Mouse (Mus musculus) adrenal gland, postnatal 25 days (tissue): ENCODE results near the gene Trio. TPM values are rescaled to one million over a fixed set of nuclear protein-coding genes. Genes with fewer than 3 reads are reported as not detected.

Experiments used
- DNase-seq: peaks from one replicate; pipeline ENCODE4 v3.0.0; 2021; ENCODE audit warnings: mixed read lengths
- total RNA-seq: library from RNA; stranded (reverse); gene quantifications from 2 replicates; pipeline ENCODE4 v1.2.3, GENCODE M21; 2021

Gene Trio
- total RNA-seq, 1 experiment from 2014 or later = 85.2 TPM

- no peak for DNase-seq
Measured at GRCm38 (mm10) chr15:27715331-27715730, 310.3 kb downstream of the Trio start.

- no peak for DNase-seq
Measured at GRCm38 (mm10) chr15:27710698-27711097, 314.9 kb downstream of the Trio start.

DNA sequence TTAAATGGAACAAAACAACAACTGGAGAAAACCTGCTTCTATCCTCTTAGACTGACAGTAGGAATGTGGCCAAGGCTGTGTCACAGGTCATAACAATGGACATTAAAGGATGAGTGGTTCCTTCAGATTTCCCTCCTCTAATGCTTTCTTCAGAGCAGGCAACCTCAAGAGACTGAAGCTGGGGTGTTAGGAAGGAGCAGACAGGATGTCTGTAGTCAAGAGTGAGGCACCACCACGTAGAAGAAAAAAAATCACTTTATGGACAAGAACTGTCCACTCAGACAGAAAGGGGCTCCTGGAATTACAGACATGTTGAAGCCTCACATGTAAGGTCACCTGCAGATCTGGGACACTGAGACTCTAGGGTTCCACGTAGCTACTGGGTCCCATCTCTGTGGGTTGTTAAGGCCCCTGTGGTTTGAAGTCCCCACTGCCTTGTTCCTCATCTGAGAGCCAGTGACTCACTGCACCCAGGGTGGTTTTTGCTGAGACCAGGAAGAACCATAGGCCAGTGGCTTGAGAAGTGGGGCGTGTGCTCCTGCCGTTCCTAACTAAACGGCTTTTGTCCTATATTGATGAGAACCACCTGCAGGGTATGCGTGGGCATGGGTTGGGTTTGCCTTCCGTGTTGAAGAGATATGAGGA lies 316.6 kb downstream of the Trio start:
- DNase-seq = no peak

DNA sequence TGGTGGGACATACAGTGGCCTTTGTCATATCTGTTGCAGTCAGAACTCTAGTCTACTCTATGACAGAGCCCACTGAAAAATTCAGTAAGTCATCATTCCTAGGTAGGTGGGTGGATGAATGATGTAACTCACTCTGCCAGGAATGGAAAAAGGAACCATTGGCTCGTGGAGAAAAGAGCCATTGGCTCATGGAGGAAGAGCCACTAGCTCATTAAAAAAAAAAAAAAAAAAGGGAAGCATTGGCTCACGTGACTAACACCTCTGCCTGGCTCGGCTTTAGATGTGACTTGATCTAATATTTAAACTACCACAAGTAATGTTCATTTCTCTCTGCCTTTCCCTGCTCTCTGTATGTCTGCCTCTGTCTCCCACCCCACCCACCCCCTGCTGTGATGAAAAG lies 317.1 kb downstream of the Trio start:
- no peak for DNase-seq

DNA sequence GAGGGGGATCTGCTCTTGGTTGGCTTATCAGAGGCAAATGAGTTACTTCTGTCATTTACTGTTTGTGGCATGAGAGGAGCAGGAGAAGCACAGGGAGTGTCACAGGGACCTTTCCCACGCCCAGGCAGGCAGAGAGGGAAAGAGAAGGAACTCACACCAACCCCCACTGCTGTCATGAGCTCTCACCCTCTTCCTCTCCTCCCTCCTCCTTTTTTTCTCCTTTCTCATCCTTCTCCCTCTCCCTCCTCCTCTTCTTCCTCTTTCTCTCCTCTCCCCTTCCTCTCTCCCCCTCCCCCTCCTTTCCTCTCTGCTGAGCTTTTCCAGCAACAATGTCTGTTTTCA lies 322.7 kb downstream of the Trio start:
- DNase-seq = no peak

DNA sequence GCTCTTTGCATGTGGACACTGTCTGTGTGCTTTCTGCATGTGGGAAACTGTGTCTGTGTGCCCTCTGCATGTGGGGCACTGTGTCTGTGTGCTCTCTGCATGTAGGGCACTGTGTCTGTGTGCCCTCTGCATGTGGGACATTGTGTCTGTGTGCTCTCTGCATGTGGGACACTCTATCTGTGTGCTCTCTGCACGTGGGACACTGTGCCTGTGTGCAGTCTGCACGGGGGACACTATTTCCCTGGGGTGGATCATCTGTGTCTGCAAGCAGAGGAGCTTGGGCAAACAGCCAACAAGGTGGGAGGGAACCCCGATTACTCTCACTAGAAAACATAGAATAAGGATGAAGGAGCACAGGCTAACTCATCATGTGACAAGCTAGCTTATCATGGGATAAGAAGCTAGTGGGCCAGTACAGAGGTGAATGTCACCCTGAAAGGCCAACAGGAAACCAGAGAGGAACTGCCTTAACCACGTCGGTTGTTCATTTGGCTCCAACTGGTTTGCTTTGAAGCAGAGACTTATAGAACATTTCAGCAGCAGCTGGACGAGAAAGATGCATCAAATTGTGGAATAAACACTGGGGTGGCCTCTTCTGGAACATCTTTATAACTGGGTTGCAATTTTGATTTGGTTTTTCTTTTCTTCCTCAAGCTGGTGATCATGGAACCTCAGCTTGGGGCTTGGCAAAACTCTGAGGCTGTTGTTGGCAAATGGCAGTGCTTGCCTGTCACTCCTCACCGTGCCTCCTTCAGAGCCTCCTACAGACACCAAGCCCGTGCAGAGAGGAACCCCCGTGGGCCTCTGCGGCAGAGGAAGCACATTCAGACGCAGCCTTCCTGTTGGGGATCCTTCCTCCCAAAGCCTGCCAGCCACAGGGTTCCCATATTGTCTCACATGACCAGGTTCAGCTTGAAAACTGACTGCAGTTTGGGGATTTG lies 323.3 kb downstream of the Trio start:
- no peak for DNase-seq

- DNase-seq = no peak
Measured at GRCm38 (mm10) chr15:27697632-27698031, 328.0 kb downstream of the Trio start.

DNA sequence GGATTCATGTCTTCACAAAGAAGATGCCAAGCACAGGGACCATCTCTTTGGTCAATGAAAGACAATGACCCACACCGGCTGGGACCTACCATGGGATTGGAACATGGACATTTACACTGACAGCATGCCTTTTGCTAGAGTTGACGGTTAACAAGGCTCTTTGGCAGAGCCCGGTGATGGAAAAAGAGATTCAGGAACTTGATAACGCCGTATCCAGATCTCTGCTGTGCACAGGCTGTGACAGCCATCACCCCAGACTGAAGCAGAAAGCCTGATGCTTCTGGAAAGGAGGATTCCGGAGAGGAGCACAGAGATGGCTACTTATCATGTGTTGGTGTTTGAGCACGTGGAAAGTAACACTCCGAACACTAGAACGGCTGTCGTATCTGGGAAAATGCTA lies 332.4 kb downstream of the Trio start:
- no peak for DNase-seq

- DNase-seq = no peak
Measured at GRCm38 (mm10) chr15:27692161-27692560, 333.5 kb downstream of the Trio start.

DNA sequence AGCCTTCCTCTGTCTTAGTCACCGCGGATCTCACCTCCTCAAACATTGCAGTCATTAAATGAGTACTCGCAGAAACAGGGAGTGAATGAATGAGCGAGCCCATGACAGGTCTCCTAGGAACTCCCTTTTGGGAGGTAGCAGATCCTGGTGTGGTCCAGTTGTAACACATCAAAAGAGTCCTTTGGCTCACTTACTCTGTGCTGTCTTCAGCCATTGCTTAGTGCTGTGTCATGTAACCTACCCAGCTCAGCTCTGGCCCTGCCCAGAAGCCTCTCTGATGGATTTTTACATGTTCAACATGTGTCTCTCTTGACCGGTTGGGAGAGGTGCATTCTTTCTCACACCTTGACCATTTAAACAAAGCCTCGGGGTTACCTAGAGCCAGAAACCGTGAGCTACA lies 334.4 kb downstream of the Trio start:
- no peak for DNase-seq

DNA sequence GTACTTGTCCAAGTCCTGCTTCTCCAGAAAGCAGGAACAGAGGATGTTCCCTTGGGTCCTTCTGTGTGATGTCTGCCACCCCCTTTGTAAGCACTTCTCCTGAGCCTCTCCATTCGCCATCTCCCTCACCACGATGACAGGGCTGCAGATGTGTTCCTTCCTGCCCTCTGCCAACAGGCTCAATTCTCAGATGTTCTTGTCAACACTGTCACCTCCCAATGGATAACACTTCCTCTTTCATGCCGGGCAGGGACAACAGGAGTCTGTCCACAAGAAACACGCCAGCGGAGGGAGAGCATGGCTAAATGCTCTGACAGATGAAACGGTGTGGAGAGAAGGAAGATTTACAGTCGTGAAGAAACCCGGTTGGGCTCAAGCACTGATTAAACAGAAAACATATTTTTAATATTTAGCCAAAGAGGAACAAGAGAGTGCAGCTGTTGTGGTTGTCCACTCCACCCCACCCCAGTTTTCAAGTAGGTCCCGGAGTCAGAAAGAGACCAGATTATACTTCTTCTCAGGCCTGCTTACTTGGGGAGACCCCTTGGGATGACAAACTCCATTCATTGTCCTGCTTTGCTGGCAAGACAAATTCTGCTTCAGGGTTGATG lies 337.5 kb downstream of the Trio start:
- no peak for DNase-seq

- no peak for DNase-seq
Measured at GRCm38 (mm10) chr15:27684813-27685212, 340.8 kb downstream of the Trio start.

DNA sequence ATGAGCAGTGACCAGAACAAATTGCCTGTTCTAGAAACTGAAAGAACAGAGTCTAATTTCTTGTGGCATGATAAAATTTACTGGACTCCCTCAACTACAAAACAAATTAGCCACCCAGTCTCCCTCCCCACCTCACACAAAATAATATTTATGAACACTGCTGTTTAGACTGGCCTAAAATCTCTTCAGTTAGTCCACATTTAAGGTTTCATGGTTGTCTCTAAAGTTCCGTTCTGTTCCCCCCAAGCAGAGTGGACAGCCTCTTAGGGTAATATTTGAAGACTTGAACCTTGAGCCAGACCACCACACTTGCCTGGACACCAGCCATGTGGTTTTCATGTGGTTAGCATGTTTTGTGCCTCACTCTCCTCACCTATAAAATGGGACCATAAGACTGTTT lies 342.4 kb downstream of the Trio start:
- no peak for DNase-seq

GRCm38 (mm10) chr15:27682619-27683018 lies 343.0 kb downstream of the Trio start:
- DNase-seq = no peak

DNA sequence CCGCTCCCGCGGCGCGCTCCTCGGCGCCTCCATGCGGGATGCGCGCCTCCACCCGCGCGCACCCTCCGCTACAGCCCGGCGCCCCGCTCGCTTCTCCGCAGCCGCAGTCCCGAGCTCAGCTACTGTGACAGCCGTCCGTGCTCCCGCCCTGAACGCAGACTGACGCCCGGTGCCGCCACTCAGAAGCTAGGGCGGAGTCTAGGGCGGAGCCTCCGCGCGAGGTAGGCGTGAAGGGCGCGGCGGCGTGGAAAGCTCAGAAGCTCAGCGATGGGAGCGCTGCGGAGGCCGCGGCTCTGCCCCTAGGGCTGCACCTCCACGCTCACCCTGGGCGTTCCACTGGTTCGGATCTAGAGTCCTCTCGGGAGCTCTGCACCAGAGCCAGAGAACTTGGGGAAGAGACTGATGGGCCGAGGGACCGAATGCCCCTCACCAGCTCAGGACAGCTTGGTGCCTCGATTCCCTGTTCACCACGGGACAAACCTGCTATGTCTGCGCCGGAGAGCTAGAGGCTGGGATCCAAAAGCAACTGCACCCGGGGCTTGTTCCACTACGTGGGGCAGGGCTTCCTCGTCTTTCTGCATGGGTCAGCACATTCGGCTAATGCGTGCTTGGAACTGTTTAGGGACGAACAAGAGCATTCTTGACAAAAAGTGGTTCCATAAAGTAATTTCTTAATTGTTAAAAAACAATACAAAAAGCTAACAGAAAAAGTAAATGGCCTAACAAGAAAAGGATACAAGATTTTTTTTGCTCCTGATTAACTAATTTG lies 344.0 kb downstream of the Trio start, which contains the start of gene Otulinl:
TSS of gene Otulinl (minus strand) at position 161 of the 769 bp plus-strand sequence.
- DNase-seq = peak; percentile 95

GRCm38 (mm10) chr15:27680997-27681396 lies 344.7 kb downstream of the Trio start:
- DNase-seq = peak; percentile 8

Other genes with a start within 250 kb of the Trio start
- gene Dnah5, start 177.9 kb upstream of the Trio start, total RNA-seq = 0.10 and 0.18 TPM in 2 replicates